Mouse (Mus musculus) liver, embryonic 16.5 days (tissue): ENCODE results near the gene Ets1. TPM values are rescaled to one million over a fixed set of nuclear protein-coding genes. Genes with fewer than 3 reads are reported as not detected.
A peak's percentile ranks its signal among the peaks of the same experiment; 100 is the strongest.

Source experiments
- ATAC-seq: fragments of 200-750 bp; cut with Nextera tagmentation; 2 replicates; pipeline ENCODE4 v1.8.0; 2017; ENCODE audit warnings: low read depth, mild to moderate bottlenecking, moderate number of reproducible peaks, moderate library complexity
- H3K27ac ChIP-seq: fragments of 300-500 bp; sonication (generic); 2 replicates; pipeline ENCODE4 v1.5.1; 2014; ENCODE audit warnings: mild to moderate bottlenecking, low read length
- H3K27me3 ChIP-seq: fragments of 300-500 bp; sonication (generic); 2 replicates; pipeline ENCODE4 v1.6.1; 2014; ENCODE audit warnings: low read depth, low read length, mixed read lengths; ENCODE audit not compliant: control insufficient read depth, insufficient read depth
- H3K36me3 ChIP-seq: fragments of 300-500 bp; sonication (generic); 2 replicates; pipeline ENCODE4 v1.6.1; 2014; ENCODE audit warnings: mild to moderate bottlenecking; ENCODE audit not compliant: control insufficient read depth, insufficient read depth
- H3K4me1 ChIP-seq: fragments of 300-500 bp; sonication (generic); 2 replicates; pipeline ENCODE4 v1.6.1; 2014; ENCODE audit warnings: low read depth, low read length, mixed read lengths; ENCODE audit not compliant: control insufficient read depth
- H3K4me2 ChIP-seq: fragments of 300-500 bp; sonication (generic); 2 replicates; pipeline ENCODE4 v1.6.1; 2014; ENCODE audit warnings: low read depth, low read length, mixed read lengths
- H3K4me3 ChIP-seq: fragments of 300-500 bp; sonication (generic); 2 replicates; pipeline ENCODE4 v1.5.1; 2014; ENCODE audit warnings: low read depth, mild to moderate bottlenecking, low read length
- H3K9ac ChIP-seq: fragments of 300-500 bp; sonication (generic); 2 replicates; pipeline ENCODE4 v1.6.1; 2014; ENCODE audit warnings: low read depth, low read length
- H3K9me3 ChIP-seq: fragments of 300-500 bp; sonication (generic); replicated peaks from 2 replicates; pipeline ENCODE4 v1.6.1; 2016; ENCODE audit warnings: low read length; ENCODE audit not compliant: control insufficient read depth
- WGBS: fragments of 180-500 bp; shearing (Covaris S2); extraction: QIAGEN DNeasy Blood & Tissue Kit; methylation state at CpG from one replicate; pipeline ENCODE4 v1.1.7; 2014; ENCODE audit not compliant: insufficient replicate concordance; 5-methylcytosine and 5-hydroxymethylcytosine counted together
- polyA plus RNA-seq: library from polyadenylated mRNA; unstranded; fragments of >200 nt; fragmentation: Nextera tagmentation; extraction: Ambion mirVana; gene quantifications from 2 replicates; pipeline ENCODE4 v1.2.1, GENCODE M21; 2015

Ets1 gene
- polyA plus RNA-seq, 1 experiment from 2014 or later, result 15.9 TPM

- no peaks in the 10 kb centered on the region for H3K36me3 ChIP-seq
- H3K27ac ChIP-seq, result no peak overlapping the region
- no peaks in the 10 kb centered on the region for H3K27me3 ChIP-seq
- H3K9ac ChIP-seq, result no peak overlapping the region
- no peak overlapping the region for H3K4me3 ChIP-seq
- no peak for ATAC-seq
- H3K9me3 ChIP-seq, result no peaks in the 10 kb centered on the region
- H3K4me2 ChIP-seq, result no peak overlapping the region
- WGBS, result 68% methylated on average over 8 of the region's 8 CpGs
- peaks cover 2% of the 10 kb centered on the region; the same call in 1 of the 2 replicates for H3K4me1 ChIP-seq
These were observed 39.7 kb upstream of the Ets1 start for GRCm38 (mm10) chr9:32596366-32596765.

GRCm38 (mm10) chr9:32601953-32602352 lies 34.1 kb upstream of the Ets1 start:
- Histone ChIP-seq H3K4me3 (no peak overlapping the region), H3K4me1 (peaks cover 28% of the 10 kb centered on the region), H3K27ac (no peak overlapping the region)

GRCm38 (mm10) chr9:32603097-32603496 lies 32.9 kb upstream of the Ets1 start:
- no peaks in the 10 kb centered on the region for H3K9me3 ChIP-seq
- peaks cover 37% of the 10 kb centered on the region for H3K4me1 ChIP-seq
- H3K27ac ChIP-seq, result no peak overlapping the region
- H3K4me2 ChIP-seq, result no peak overlapping the region
- H3K36me3 ChIP-seq, result no peaks in the 10 kb centered on the region
- WGBS, result 25% methylated on average over 7 of the region's 7 CpGs
- ATAC-seq, result peak; percentile 53
- H3K9ac ChIP-seq, result no peak overlapping the region
- H3K4me3 ChIP-seq, result no peak overlapping the region
- no peaks in the 10 kb centered on the region for H3K27me3 ChIP-seq

More at GRCm38 (mm10) chr9:32601953-32602352, 34.1 kb upstream of the Ets1 start:
- ATAC-seq, result no peak
- Histone ChIP-seq H3K9ac (no peak overlapping the region), H3K27me3 (no peaks in the 10 kb centered on the region), H3K4me2 (no peak overlapping the region), H3K9me3 (no peaks in the 10 kb centered on the region), H3K36me3 (no peaks in the 10 kb centered on the region)
- 63% methylated on average over 5 of the region's 5 CpGs for WGBS

GRCm38 (mm10) chr9:32607218-32607617 lies 28.8 kb upstream of the Ets1 start:
- H3K4me1 ChIP-seq, result peaks cover 52% of the 10 kb centered on the region
- no peaks in the 10 kb centered on the region for H3K36me3 ChIP-seq
- H3K4me3 ChIP-seq, result peak overlapping the region; percentile 29
- ATAC-seq, result peak; percentile 96
- H3K4me2 ChIP-seq, result peak overlapping the region; percentile 55
- H3K9me3 ChIP-seq, result no peaks in the 10 kb centered on the region
- WGBS, result 12% methylated on average over 7 of the region's 7 CpGs
- H3K27ac ChIP-seq, result peak overlapping the region; percentile 80
- no peaks in the 10 kb centered on the region for H3K27me3 ChIP-seq
- H3K9ac ChIP-seq, result peak overlapping the region; percentile 53

GRCm38 (mm10) chr9:32608831-32609610 lies 27.0 kb upstream of the Ets1 start:
- Histone ChIP-seq H3K4me3 (no peak overlapping the region), H3K4me1 (peaks cover 42% of the 10 kb centered on the region), H3K4me2 (no peak overlapping the region), H3K9ac (no peak overlapping the region), H3K36me3 (no peaks in the 10 kb centered on the region), H3K9me3 (no peaks in the 10 kb centered on the region), H3K27ac (peak overlapping the region; percentile 2; the same call in 1 of the 2 replicates), H3K27me3 (no peaks in the 10 kb centered on the region)
- ATAC-seq, result no peak
- 68% methylated on average over 10 of the region's 10 CpGs for WGBS

GRCm38 (mm10) chr9:32610218-32610617 lies 25.8 kb upstream of the Ets1 start:
- no peak for ATAC-seq
- peaks cover 41% of the 10 kb centered on the region for H3K4me1 ChIP-seq
- H3K36me3 ChIP-seq, result no peaks in the 10 kb centered on the region
- H3K4me3 ChIP-seq, result no peak overlapping the region
- H3K4me2 ChIP-seq, result no peak overlapping the region
- H3K9me3 ChIP-seq, result no peaks in the 10 kb centered on the region
- H3K9ac ChIP-seq, result no peak overlapping the region
- no peak overlapping the region for H3K27ac ChIP-seq
- WGBS, result 88% methylated on average over 8 of the region's 8 CpGs
- no peaks in the 10 kb centered on the region for H3K27me3 ChIP-seq

- Histone ChIP-seq H3K4me1 (peaks cover 37% of the 10 kb centered on the region), H3K4me2 (no peak overlapping the region), H3K27me3 (no peaks in the 10 kb centered on the region), H3K36me3 (no peaks in the 10 kb centered on the region), H3K27ac (no peak overlapping the region), H3K4me3 (no peak overlapping the region), H3K9ac (no peak overlapping the region), H3K9me3 (no peaks in the 10 kb centered on the region)
- WGBS, result 72% methylated on average over 4 of the region's 4 CpGs
- ATAC-seq, result no peak
These were observed 25.4 kb upstream of the Ets1 start for GRCm38 (mm10) chr9:32610631-32611030.

GRCm38 (mm10) chr9:32611340-32611739 lies 24.7 kb upstream of the Ets1 start:
- H3K4me3 ChIP-seq, result no peak overlapping the region
- H3K4me1 ChIP-seq, result peaks cover 30% of the 10 kb centered on the region
- no peak for ATAC-seq
- no peaks in the 10 kb centered on the region for H3K36me3 ChIP-seq
- H3K27me3 ChIP-seq, result no peaks in the 10 kb centered on the region
- no peak overlapping the region for H3K9ac ChIP-seq
- H3K27ac ChIP-seq, result no peak overlapping the region
- whole genome bisulfite sequencing, result 75% methylated on average over 4 of the region's 4 CpGs
- H3K4me2 ChIP-seq, result no peak overlapping the region
- no peaks in the 10 kb centered on the region for H3K9me3 ChIP-seq

GRCm38 (mm10) chr9:32612426-32612825 lies 23.6 kb upstream of the Ets1 start:
- H3K9ac ChIP-seq, result no peak overlapping the region
- peaks cover 22% of the 10 kb centered on the region for H3K4me1 ChIP-seq
- no peaks in the 10 kb centered on the region for H3K36me3 ChIP-seq
- no peak overlapping the region for H3K4me3 ChIP-seq
- no peaks in the 10 kb centered on the region for H3K9me3 ChIP-seq
- H3K4me2 ChIP-seq, result no peak overlapping the region
- H3K27ac ChIP-seq, result no peak overlapping the region
- ATAC-seq, result no peak
- 48% methylated on average over 5 of the region's 5 CpGs for WGBS
- H3K27me3 ChIP-seq, result no peaks in the 10 kb centered on the region
